Comparison of ENCODE assay signal across 7 mouse cellular contexts in genomic region chr6:113623941-113624751, GRCm38 (mm10). TPM values are rescaled to one million over a fixed set of nuclear protein-coding genes. Genes with fewer than 3 reads are reported as not detected.
DNase-seq lines count a peak whose midpoint lies in the region; ATAC-seq lines count a peak whose summit lies in the region.

Gene Vhl, plus strand, starts transcription at chr6:113623959.

- peak within 1 kb of the TSS; percentile 75 for H3K27ac ChIP-seq in embryonic facial prominence, embryonic 11.5 days (replicated peaks; ENCODE audit: low read depth, low read length)
- peak within 1 kb of the TSS; percentile 91 for H3K27ac ChIP-seq in limb, embryonic 12.5 days
- peak within 1 kb of the TSS; percentile 89 for H3K27ac ChIP-seq in midbrain, embryonic 14.5 days (replicated peaks; ENCODE audit: low read depth, low read length)

- no peaks in the 10 kb centered on the region for H3K9me3 ChIP-seq in embryonic facial prominence, embryonic 11.5 days (replicated peaks; ENCODE audit: control insufficient read depth, low read length)
- no peaks in the 10 kb centered on the region for H3K9me3 ChIP-seq in limb, embryonic 12.5 days
- H3K9me3 ChIP-seq in midbrain, embryonic 14.5 days (ENCODE audit: control insufficient read depth, low read length) = no peaks in the 10 kb centered on the region

- H3K27me3 ChIP-seq in embryonic facial prominence, embryonic 11.5 days (ENCODE audit: control insufficient read depth, insufficient read depth, low read length) = no peaks in the 10 kb centered on the region
- no peaks in the 10 kb centered on the region for H3K27me3 ChIP-seq in limb, embryonic 12.5 days
- no peaks in the 10 kb centered on the region for H3K27me3 ChIP-seq in midbrain, embryonic 14.5 days (ENCODE audit: control insufficient read depth, insufficient read depth, low read length)

- H3K4me2 ChIP-seq in embryonic facial prominence, embryonic 11.5 days (ENCODE audit: low read depth, low read length) = peak within 1 kb of the TSS; percentile 59
- peak within 1 kb of the TSS; percentile 73 for H3K4me2 ChIP-seq in limb, embryonic 12.5 days
- H3K4me2 ChIP-seq in midbrain, embryonic 14.5 days (ENCODE audit: low read length) = peak within 1 kb of the TSS; percentile 78

- WGBS in embryonic facial prominence, embryonic 11.5 days = under 1% methylated on average over 68 of the region's 76 CpGs
- under 1% methylated on average over 74 of the region's 76 CpGs for WGBS in limb, embryonic 12.5 days
- under 1% methylated on average over 74 of the region's 76 CpGs for WGBS in midbrain, embryonic 14.5 days

- H3K9ac ChIP-seq in embryonic facial prominence, embryonic 11.5 days (replicated peaks; ENCODE audit: low read length) = peak within 1 kb of the TSS; percentile 83
- H3K9ac ChIP-seq in limb, embryonic 12.5 days (replicated peaks) = peak within 1 kb of the TSS; percentile 87
- peak within 1 kb of the TSS; percentile 79 for H3K9ac ChIP-seq in midbrain, embryonic 14.5 days (replicated peaks; ENCODE audit: low read length)

- no peaks in the 10 kb centered on the region for H3K4me1 ChIP-seq in embryonic facial prominence, embryonic 11.5 days (ENCODE audit: control insufficient read depth, insufficient read depth, low read length)
- H3K4me1 ChIP-seq in limb, embryonic 12.5 days (replicated peaks) = peaks cover 16% of the 10 kb centered on the region
- H3K4me1 ChIP-seq in midbrain, embryonic 14.5 days (ENCODE audit: control insufficient read depth, insufficient read depth, low read length) = peaks cover 11% of the 10 kb centered on the region

- H3K4me3 ChIP-seq in embryonic facial prominence, embryonic 11.5 days (ENCODE audit: low read depth, low read length) = peak within 1 kb of the TSS; percentile 67
- peak within 1 kb of the TSS; percentile 69 for H3K4me3 ChIP-seq in limb, embryonic 12.5 days (replicated peaks)
- peak within 1 kb of the TSS; percentile 55 for H3K4me3 ChIP-seq in midbrain, embryonic 14.5 days (replicated peaks; ENCODE audit: low read depth, low read length)

- peak; percentile 75 for ATAC-seq in embryonic facial prominence, embryonic 11.5 days (replicated peaks; ENCODE audit: insufficient number of reproducible peaks, low FRiP score, low TSS enrichment, low read depth)
- peak; percentile 79 for ATAC-seq in granulocyte monocyte progenitor cell, adult 5-6 weeks (replicated peaks; ENCODE audit: poor library complexity, severe bottlenecking)
- ATAC-seq in limb, embryonic 12.5 days (ENCODE audit: insufficient number of reproducible peaks, insufficient read depth, low FRiP score, low TSS enrichment, low read depth) = peak; percentile 76
- ATAC-seq in midbrain, embryonic 14.5 days (ENCODE audit: low FRiP score, low TSS enrichment) = peak; percentile 91

- H3K36me3 ChIP-seq in embryonic facial prominence, embryonic 11.5 days (replicated peaks; ENCODE audit: control insufficient read depth, insufficient read depth, low read depth, low read length) = no peaks in the 10 kb centered on the region; the same call in 1 of the 2 replicates
- peaks cover 21% of the 10 kb centered on the region for H3K36me3 ChIP-seq in limb, embryonic 12.5 days
- H3K36me3 ChIP-seq in midbrain, embryonic 14.5 days (ENCODE audit: control insufficient read depth, insufficient read depth, low read length) = peaks cover 15% of the 10 kb centered on the region

- DNase-seq in adrenal gland, postnatal 14 days = peak; percentile 93
- peak; percentile 88 for DNase-seq in embryonic facial prominence, embryonic 11.5 days (ENCODE audit: low spot score)
- DNase-seq in kidney, adult 11 months = peak; percentile 89
- DNase-seq in midbrain, embryonic 14.5 days = peak; percentile 90
- peak; percentile 77 to 86 for DNase-seq in spleen, adult 18-20 months

RNA-seq across cellular contexts. Expression of gene Vhl, which starts in this region (rescaled TPM):
- total RNA-seq in adrenal gland, postnatal 14 days (2021) = 26.0 and 27.6 TPM in 2 replicates
- 56.9 and 64.0 TPM in 2 replicates for polyA plus RNA-seq in embryonic facial prominence, embryonic 11.5 days (2014; fragmentation: Nextera tagmentation; extraction: Ambion mirVana)
- total RNA-seq in granulocyte monocyte progenitor cell, adult 5-6 weeks (2014; fragmentation: Nextera tagmentation) = 15.7 and 24.6 TPM in 2 replicates
- 11.0 and 11.3 TPM in 2 replicates for total RNA-seq in granulocyte monocyte progenitor cell, adult 5-6 weeks (2017)
- 53.3 and 55.9 TPM in 2 replicates for polyA plus RNA-seq in limb, embryonic 12.5 days (2016; fragmentation: Nextera tagmentation; extraction: Ambion mirVana)
- 74.8 and 85.2 TPM in 2 replicates for polyA plus RNA-seq in midbrain, embryonic 14.5 days (2014; fragmentation: Nextera tagmentation; extraction: Ambion mirVana)

Comparison
In these comparisons a context has a peak if more than half of its experiments do, and no peak if none do; other contexts are left out.
1. Peak in every context shown above with its lines: DNase-seq, ATAC-seq, H3K4me3 ChIP-seq and H3K27ac ChIP-seq.